Mouse (Mus musculus) T-helper 1 cell (primary cell): Measurements from ENCODE around the gene Pdia3.

Source experiments
- in situ Hi-C: fragments of 300-600 bp; cut with MboI, MseI; formaldehyde crosslinking; loops from one replicate; pipeline ENCODE4 v1.15.1; 2025; ENCODE audit warnings: high pct_unique_total_duplicates

Gene Pdia3

DNA sequence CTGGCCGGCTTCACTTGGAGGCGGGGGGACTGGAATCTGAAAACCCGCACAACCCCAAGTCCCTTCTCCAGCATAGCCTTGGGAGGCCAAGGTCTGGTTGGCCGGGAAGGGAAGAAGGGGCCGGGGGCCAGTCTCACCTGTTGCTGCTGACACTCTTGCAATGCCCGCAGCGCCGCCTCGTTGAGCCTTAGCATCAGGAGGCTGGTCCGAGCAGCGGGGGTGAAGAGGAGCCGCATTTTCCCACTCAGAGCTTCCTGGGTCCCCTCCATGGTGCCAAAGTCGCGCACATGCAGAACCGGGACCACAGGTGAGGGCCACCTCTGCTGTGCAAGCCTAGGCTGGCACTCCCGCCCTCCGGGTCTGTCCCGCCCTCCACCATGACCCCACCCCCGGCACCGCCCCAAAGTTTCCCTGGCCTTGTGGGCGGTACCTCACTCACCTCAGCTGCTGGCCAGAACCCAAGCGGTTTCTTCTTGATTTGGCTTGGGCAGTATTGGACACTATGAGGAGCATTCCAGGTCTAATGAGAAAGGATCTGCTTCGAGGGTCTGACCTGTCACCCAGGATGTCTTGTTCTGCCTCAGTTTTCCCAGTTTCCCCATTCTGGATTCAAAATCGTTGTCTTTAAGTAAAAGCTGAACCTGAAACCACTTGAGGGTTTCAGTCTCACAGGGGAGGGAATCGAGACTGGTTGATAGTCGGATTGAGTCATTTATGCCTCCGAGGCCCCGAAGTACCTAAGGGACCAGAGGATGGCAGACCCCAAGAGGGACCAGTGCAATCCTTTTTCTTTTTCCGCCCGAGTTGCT lies 28.9 kb downstream of the Pdia3 start:
- in situ Hi-C loops, result loop anchor here (5.0 kb wide), 1 partner anchor 35 kb away; no protein-coding TSS in a partner anchor

DNA sequence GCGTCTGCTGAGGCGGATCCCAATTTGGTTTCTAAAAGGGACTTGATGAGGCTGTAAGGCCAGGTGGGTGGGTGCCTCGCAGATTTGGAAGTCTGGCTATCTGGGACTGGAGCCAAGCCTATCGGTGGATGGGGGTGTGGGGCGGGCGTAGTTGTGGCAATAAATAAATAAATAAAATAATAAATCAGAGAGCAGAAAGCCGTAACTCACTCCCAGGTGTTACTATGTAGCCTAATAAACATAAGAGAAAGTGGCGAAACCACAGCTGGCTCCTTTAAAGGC lies 29.4 kb downstream of the Pdia3 start:
- in situ Hi-C loops, result loop anchor here (5.0 kb wide), 1 partner anchor 36 kb away; no protein-coding TSS in a partner anchor

DNA sequence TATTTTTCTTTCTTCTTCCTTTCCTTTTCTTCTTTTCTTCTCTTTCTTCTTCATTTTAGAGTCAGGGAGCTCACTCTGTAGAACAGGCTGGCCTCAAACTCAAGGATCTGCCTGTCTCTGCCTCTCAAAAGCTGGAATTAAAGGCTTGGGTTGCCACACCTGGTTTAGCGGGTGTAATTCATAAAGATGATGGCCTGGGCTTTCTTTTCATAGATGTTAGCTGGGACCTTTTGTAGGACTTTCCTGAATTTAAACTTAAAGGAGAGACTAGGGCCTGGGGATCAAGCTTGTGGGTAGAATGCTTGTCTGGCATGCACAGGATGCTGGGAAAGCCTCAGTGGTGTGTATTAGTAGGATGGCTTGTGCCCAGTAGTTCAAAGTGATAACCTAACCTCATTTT lies 30.6 kb downstream of the Pdia3 start, which contains the start of gene Ell3:
TSS of gene Ell3 (minus strand) at position 101 of the 400 bp plus-strand sequence.
- in situ Hi-C loops, result loop anchor here (5.0 kb wide), 1 partner anchor 37 kb away; no protein-coding TSS in a partner anchor

DNA sequence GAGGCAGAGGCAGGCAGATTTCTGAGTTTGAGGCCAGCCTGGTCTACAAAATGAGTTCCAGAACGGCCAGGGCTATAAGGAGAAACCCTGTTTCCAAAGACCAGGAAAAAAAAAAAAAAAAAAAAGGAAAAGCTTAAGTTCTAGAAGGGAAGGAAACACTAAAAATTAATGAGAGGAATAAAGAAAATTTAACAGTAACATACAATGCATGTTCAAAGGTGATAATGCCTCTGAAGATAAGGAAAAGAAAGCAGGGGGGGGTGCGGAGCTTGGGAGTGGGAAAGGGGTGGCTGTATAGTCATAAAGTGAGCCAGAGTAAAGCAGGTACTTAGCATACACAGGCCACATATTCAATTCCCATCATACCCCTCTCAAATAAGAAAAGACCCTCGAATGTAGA lies 31.5 kb downstream of the Pdia3 start:
- in situ Hi-C loops, result no loop called here

DNA sequence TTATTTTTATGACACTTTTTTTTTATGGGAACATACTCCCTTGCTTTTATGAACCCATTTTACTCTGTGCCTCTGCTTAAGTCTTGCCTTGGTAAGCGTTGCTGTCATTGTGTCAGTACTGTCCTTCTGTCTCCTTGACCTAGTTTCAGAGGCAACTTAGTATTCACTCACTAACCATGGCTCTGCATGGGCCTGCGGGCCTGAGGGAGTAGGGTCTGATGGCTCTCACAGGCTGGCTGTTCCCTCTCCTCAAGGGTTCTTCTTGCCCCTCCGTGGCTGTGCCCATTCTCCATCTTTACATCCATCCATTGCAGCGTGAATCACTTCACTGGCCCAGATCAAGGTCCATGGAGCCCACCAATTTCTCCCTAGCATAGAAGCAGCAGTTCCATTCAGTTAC lies 32.9 kb downstream of the Pdia3 start:
- in situ Hi-C loops, result no loop called here

DNA sequence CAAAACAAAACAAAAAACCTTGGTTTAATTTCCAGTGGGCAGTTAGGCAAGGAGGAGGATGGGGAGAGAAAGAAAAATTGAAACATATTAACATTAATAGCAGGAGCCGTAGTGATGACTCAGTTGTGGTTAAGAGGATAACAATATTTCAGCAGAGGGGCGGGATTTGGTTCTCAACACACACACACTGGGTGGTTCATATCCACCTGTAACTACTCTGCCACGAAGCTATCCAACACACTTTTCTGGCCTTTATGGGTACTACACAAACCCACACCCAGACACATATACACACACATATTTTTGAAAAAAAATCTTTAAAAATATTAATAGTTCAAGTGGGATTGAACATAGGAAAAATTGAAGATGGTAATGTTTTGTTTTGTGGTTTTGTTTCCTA lies 33.4 kb downstream of the Pdia3 start:
- in situ Hi-C loops, result no loop called here

DNA sequence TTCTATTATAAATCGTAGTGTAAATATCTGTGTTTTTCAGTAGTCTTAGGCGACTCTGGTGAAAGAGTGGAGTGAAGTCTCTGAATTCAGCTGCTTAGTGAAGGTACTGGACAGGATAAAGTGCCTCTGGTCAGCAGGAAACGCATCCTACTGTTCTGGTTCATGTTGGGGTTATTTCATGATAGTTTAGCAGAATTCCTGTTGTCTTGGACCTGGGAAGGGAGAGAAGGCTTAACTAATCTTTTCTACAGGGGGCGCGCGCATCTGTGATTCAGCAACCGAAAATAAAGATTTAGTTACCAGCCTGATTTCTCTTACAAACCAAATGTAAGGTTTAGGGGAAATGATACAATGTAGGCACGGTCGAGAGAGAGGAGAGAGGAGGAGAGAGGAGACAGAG lies 34.6 kb downstream of the Pdia3 start:
- in situ Hi-C loops, result no loop called here

DNA sequence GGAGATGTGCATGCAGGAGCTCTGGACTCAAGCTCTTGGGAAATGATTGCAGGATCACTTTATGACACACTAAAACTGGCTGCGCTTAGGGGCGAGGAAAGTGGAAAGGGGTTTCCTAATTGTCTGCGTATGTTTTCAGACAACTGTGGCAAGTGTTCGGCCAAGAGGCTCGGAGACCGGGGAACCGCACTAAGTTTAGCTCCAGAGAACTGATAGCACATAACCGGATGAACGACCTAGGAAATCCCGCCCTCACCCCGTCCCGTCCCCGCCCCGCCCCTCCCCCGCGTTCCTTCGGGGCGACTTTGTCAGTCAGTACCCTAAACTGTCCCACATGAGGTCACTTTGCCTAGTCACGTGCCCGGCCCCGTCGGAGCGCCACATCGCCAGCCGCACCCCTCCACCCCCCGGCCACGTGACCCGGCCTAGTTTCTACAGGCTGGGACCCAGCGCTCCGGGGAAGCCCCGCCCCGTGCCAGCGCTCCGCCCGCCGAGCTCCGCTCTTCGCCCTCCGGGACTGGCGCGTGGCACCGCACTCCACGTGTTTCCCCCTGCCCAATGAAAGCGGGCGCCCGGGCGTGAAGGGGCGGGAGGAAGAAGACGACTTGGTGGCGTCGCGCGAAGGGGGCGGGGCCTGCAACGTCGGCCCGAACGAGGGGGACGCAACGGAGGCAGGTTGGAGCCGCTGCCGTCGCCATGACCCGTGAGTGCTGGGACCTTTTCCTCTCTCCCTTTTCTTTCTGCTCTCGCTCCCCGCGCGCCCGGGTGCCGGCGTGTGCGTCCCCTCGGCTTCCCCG lies 35.4 kb downstream of the Pdia3 start, which contains the start of gene Serf2:
TSS of gene Serf2 (plus strand) at position 457 of the 797 bp plus-strand sequence.
- in situ Hi-C loops, result no loop called here

DNA sequence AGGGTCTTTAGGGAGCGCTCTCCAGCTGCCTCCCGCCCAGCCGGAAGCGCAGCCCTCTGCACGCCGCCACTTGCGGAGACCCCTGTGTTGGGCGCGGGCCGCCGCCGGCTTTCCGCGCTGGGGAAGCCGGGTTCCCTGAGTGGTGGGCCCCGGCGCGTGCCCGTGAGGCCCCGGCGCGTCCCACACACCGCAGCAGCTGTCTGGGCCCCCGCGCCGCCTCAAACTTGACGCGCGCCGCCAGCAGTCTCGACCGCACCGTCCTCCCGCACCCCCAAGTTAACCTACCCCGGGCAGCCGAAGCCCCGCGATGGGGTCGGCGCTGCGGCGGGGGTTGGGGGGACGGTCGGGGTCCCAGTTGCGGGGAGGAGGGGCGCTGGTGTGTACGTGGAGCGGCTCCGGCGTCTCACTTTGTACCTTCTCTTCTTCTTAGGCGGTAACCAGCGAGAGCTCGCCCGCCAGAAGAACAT lies 36.0 kb downstream of the Pdia3 start:
- in situ Hi-C loops, result loop anchor here (25.0 kb wide), 1 partner anchor 1288 kb away; the partner anchor contains the start of gene Bloc1s6

DNA sequence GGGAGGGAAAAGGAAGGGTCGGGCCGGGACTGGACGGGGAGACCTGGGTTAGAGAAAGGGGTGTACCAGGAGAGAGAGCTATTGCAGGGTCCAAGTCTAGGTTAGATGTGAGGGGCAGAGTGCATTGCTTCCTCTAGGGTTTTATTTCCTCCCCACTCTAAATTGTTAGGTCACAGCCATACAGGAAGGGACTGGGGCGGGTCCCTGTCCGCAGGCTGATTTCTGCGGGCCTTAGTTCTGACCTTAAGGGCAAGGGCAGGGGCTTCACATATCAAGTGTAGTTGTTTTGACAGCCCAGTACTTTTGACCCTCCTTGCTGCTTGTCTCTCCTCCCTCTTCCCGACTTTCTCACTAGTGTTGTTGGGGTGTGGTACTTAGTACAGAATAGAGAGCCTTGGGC lies 36.5 kb downstream of the Pdia3 start:
- in situ Hi-C loops, result loop anchor here (25.0 kb wide), 1 partner anchor 1287 kb away; the partner anchor contains the start of gene Bloc1s6

DNA sequence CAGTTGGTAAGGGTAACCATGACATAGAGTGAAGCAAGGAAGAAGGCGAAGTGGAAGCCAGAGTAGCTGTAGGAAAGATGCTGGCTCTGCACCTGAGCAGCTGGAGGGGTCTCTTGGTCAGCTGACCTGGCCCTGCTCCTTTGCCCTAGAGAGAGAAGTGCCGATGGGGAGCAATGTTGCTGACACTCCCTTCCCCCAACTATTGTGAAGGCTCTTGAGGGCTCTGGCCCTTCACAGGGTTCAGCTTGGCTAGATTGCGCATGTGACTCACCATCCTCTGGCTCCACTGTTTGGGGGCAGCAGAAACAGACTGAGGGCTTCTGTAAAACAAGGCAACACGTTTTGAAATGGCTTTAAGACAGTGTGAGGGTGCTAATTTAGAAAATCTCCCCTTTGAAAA lies 38.8 kb downstream of the Pdia3 start:
- in situ Hi-C loops, result loop anchor here (25.0 kb wide), 1 partner anchor 1285 kb away; the partner anchor contains the start of gene Bloc1s6

DNA sequence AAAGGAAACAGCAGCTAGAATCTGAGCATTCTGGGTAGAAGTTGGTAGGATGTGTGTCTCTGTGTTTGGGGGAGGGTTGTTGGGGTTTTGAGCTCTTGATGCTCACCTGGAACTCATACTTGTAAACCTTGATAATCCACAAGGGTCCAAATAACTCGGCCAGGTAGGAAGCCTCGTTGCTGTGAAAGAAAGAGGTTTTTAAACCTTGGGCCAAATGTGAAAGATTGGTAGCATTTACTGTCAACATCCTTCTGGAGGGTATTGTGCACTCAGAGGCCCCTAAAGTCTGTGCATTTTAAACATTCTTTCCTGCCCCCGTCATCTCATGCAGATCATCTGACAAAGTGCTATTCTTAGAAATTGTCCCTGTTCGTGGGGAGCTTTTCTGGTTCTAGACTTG lies 39.4 kb downstream of the Pdia3 start, which contains the start of gene Hypk:
TSS of gene Hypk (plus strand) at position 301 of the 400 bp plus-strand sequence.
- in situ Hi-C loops, result loop anchor here (25.0 kb wide), 1 partner anchor 1284 kb away; the partner anchor contains the start of gene Bloc1s6

DNA sequence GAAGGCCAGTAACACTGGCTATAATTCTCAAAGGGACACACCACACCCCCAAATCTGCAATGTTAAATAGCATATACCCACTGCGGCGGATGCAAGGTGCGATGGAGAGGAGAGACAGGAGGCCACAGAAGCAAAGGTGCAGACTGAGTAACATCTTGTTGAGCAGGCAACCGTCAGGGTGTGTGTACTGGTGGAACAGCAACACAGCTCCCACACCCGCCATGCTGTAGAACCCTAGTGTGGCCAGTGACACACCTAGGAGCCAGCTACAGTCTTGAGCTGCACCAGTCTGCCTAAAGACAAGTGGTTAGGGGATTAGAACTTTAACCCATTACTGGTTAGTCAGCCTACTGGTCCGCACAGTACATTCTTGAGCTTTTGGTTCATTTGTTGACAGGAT lies 40.3 kb downstream of the Pdia3 start:
- in situ Hi-C loops, result loop anchor here (25.0 kb wide), 1 partner anchor 1283 kb away; the partner anchor contains the start of gene Bloc1s6

DNA sequence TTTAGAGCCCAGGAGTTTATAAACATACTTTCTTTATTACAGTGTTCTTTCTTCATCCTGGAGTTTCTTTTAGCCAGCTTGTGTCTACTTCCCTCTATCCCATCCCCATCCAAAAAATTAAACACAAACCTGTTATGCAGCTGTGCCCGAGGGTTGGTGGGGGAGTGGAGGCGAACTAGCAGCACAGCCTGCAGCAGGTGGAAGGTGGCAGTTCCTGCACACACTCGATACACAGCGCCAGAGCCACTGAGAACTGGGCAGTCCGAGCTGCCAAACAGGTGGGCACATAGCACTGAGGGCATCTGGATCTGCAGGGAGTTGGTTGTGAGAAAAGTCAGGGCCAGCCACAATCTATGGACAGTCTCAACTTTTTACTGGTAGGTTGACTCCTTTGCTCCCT lies 42.0 kb downstream of the Pdia3 start:
- in situ Hi-C loops, result loop anchor here (5.0 to 25.0 kb wide), 2 partner anchors 37 to 1282 kb away; partner anchors contain the start of gene Bloc1s6

DNA sequence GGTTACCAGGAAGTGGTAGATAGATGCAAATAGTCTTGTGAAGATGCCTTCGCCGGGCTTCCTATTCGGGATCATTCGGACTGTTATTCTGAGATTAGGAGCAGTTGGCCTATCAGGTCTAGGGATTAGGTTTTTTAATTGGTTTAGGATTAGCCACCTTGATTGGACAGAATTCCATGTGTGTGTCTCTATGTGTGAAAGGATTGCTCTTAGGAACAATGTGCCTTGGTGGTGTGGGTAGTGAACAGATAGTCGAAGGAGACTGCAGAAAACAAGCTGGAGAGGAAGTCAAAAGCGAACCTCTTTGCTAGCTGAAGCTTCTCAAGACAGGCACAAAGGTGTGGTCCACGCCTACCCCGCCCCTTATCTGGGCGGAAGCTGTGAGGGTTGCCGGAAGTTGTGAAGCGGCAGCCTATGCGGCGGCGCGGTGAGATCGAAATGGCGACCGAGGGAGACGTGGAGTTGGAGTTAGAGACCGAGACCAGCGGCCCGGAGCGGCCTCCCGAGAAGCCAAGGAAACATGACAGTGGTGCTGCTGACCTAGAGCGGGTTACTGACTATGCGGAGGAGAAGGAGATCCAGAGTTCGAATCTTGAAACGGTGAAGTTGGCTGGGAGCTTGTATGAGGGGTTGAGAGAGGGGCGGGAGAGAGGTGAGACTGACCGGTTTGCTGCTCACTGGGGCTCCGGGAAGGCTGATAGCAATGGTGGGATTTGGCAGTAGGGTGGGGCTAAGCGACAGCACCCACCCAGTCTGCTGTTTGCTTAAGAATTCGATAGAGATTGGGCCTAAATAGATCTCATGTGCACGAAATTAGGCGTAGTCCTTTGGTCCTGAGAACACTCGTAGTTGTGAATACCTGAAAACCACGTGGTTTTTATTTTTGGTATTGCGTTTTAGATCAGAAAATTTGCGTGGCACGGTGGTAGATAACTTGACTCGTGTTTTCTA lies 43.4 kb downstream of the Pdia3 start, which contains the start of gene Serinc4:
TSS of gene Serinc4 (minus strand) at position 90 of the 951 bp plus-strand sequence.
- in situ Hi-C loops, result loop anchor here (5.0 to 25.0 kb wide), 2 partner anchors 35 to 1280 kb away; partner anchors contain the start of gene Bloc1s6

DNA sequence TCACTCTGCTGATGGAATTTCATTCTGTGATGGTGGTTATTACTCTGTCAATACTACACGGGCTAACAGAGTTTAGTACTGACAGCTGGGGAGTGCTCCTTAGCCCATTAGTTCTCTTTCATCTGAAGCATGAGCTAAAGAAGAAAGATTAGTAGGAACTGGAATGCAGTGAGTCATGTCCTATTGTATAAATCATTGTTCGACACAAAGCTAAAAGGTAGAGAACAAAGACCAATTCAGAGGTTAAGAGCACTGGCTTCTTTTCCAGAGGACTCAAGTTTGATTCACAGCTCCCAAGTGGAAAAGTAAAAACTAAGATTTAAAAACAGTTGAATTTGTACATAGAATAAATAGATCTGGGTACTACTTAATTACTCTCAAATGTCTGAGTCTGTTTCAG lies 46.5 kb downstream of the Pdia3 start:
- in situ Hi-C loops, result loop anchor here (25.0 kb wide), 1 partner anchor 1277 kb away; the partner anchor contains the start of gene Bloc1s6

DNA sequence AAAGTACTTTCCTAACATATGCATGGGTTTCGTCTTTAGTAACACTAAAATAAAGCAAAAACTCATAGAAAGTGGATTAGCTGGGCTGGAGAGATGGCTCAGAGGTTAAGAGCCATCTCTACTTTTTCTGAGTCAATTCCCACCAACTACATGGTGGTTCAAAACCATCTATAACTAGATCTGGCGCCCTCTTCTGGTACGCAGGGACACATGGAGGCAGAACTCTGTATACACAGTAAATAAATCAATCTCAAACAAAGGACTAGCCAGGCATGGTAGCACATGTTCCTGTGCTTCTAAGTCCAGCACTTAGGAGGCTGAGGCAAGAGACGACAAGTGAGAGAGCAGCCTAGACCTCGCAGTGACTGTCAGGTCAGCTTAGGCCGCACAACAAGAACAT lies 55.4 kb downstream of the Pdia3 start:
- in situ Hi-C loops, result loop anchor here (25.0 kb wide), 1 partner anchor 1268 kb away; the partner anchor contains the start of gene Bloc1s6

DNA sequence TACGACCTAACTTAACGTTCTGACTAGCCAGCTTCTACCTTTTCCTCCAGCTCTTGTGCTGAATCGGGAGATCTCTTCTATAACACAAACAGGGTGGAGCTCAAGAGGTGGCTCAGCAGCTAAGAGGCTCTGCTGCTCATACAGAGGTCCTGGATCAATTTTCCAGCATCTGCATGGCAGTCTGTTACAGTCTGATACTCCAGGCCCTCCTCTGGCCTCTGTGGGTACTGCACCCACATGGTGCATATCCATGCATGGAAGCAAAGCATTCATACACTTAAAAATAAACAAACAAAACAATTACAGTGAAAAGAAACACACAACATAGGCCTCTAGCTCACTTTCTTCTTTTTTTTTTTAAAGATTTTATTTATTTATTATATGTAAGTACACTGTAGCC lies 59.2 kb downstream of the Pdia3 start:
- in situ Hi-C loops, result loop anchor here (5.0 to 25.0 kb wide), 2 partner anchors 35 to 1265 kb away; partner anchors contain the start of genes Bloc1s6, Mfap1a and Wdr76

DNA sequence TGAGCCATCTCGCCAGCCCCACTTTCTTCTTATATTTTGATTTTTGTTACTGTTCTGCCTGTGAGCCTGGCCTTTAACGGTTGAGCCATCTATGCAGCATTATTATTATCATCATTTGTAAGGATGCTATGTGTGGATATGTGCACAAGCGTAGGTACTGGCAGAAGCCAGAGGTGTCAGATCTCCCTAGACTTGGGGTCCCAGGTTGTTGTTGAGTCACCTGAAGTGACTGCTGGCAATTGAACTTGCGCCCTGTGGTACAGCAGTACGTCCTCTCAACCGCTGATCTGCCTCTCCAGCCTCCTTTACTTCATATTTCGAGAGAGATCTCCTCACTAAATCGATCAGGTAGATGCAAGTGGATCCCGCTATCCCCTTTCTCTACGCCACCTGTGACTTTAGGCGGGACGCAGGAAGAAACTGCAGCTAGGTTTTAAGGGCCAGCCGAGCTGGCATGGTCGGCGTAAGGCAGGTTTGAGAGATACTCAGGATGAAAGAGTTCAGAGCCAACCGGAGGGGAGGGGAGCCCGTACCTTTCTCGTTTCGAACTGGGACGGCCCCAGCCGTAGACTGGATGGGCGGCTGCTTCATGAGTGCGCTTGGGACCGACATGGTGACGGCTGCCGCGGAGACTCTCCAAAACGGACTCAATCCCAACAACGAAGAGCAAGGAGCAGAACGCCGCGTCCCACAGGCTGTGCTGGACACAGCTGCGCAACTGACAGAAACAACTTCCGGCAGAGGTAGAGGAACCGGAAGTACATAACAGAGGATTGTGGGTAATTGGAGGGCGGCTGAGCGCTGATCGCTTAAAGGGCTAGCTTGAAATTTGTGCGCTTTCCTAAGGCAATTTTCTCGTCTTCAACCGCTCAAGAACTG lies 60.0 kb downstream of the Pdia3 start, which contains the start of gene Mfap1b:
TSS of gene Mfap1b (minus strand) at position 767 of the 879 bp plus-strand sequence.
- in situ Hi-C loops, result loop anchor here (5.0 to 25.0 kb wide), 2 partner anchors 34 to 1264 kb away; partner anchors contain the start of genes Bloc1s6, Mfap1a and Wdr76
